Mouse (Mus musculus) hindbrain, embryonic 12.5 days (tissue): ENCODE measurements around the gene Gm13288. TPM values are rescaled to one million over a fixed set of nuclear protein-coding genes. Genes with fewer than 3 reads are reported as not detected.
A peak's percentile ranks its signal among the peaks of the same experiment; 100 is the strongest.
"Not testable (repeated sequence)": the region's sequence is repeated elsewhere in the genome, so short reads cannot be mapped to it uniquely, and the experiment has no call there.

Experiments used
- ATAC-seq: fragments of 200-750 bp; cut with Nextera tagmentation; 2 replicates; pipeline ENCODE4 v1.8.0; 2017; ENCODE audit warnings: moderate TSS enrichment; ENCODE audit not compliant: low FRiP score
- H3K27ac ChIP-seq: fragments of 300-500 bp; sonication (generic); 2 replicates; pipeline ENCODE4 v1.5.1; 2016; ENCODE audit warnings: mild to moderate bottlenecking
- H3K27me3 ChIP-seq: fragments of 300-500 bp; sonication (generic); 2 replicates; pipeline ENCODE4 v1.6.1; 2016; ENCODE audit warnings: mild to moderate bottlenecking
- H3K36me3 ChIP-seq: fragments of 300-500 bp; sonication (generic); 2 replicates; pipeline ENCODE4 v1.6.1; 2016; ENCODE audit warnings: mild to moderate bottlenecking
- H3K4me1 ChIP-seq: fragments of 300-500 bp; sonication (generic); 2 replicates; pipeline ENCODE4 v1.6.1; 2016
- H3K4me2 ChIP-seq: fragments of 300-500 bp; sonication (generic); replicated peaks from 2 replicates; pipeline ENCODE4 v1.6.1; 2016; ENCODE audit warnings: mild to moderate bottlenecking
- H3K4me3 ChIP-seq: fragments of 300-500 bp; sonication (generic); 2 replicates; pipeline ENCODE4 v1.5.1; 2016; ENCODE audit warnings: mild to moderate bottlenecking
- H3K9ac ChIP-seq: fragments of 300-500 bp; sonication (generic); 2 replicates; pipeline ENCODE4 v1.6.1; 2016; ENCODE audit warnings: mild to moderate bottlenecking, moderate library complexity
- H3K9me3 ChIP-seq: fragments of 300-500 bp; sonication (generic); replicated peaks from 2 replicates; pipeline ENCODE4 v1.6.1; 2016; ENCODE audit warnings: mild to moderate bottlenecking
- WGBS: fragments of 180-500 bp; shearing (Covaris S2); methylation state at CpG from one replicate; pipeline ENCODE4 v1.1.7; 2016; 5-methylcytosine and 5-hydroxymethylcytosine counted together
- polyA plus RNA-seq: library from polyadenylated mRNA; unstranded; fragments of >200 nt; fragmentation: Nextera tagmentation; extraction: Ambion mirVana; gene quantifications from 2 replicates; pipeline ENCODE4 v1.2.1, GENCODE M21; 2016

Gene Gm13288
- polyA plus RNA-seq, 1 experiment from 2014 or later = not detected

DNA sequence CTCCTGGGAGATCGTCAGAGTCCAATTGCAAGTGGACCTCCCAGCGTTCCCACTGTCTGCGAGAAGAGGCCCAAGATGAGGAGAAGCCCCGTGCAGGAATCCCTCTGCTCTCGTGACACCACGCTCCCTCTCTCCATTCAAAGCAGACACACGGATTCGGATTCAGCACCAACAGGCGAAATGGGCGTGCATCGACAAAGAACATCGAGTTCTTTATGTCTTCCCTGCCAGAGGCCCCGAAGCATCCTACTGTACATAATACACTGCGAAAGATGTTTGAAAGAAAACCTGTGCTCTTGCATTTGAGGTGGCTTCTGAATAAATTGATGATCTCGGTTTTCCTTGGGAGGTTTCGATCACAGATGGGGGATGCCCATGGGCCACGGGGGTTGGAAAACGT, 25.0 kb upstream of the Gm13288 start:
- H3K4me1 ChIP-seq, H3K9me3 ChIP-seq, H3K27me3 ChIP-seq, H3K27ac ChIP-seq, ATAC-seq, H3K9ac ChIP-seq, H3K36me3 ChIP-seq, H3K4me2 ChIP-seq, H3K4me3 ChIP-seq: not testable (repeated sequence)
- 57% methylated on average over 14 of the region's 18 CpGs for WGBS

DNA sequence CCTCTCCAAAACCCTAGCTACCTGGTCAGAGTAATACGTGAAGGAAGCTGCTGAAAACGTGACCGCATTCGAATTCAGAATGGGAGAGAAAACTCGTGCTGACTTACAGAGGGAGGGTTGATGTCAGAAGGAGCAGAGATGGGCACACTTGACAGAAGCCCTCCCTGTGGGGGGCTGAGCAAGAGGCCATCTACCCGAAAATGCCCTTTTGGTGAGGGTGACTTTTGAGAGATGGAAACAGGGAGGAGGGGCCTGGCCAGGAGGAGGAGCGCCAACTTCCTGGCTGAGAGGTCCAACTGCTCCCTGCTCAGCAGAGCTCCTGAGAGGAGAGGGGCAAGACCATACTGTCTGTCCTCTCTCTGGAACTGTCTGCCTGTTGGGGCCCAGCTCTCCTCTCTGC, 23.5 kb upstream of the Gm13288 start, which contains the start of gene Ifnz:
Gene Ifnz, plus strand, starts transcription at position 301 of the 400 bp plus-strand sequence.
- not testable (repeated sequence) for H3K9ac ChIP-seq, H3K27me3 ChIP-seq, H3K4me3 ChIP-seq, H3K9me3 ChIP-seq, H3K4me1 ChIP-seq, H3K36me3 ChIP-seq, ATAC-seq, H3K27ac ChIP-seq
- 12% methylated on average over 5 of the region's 7 CpGs for WGBS
- peak within 1 kb of the TSS; percentile 41 for H3K4me2 ChIP-seq

DNA sequence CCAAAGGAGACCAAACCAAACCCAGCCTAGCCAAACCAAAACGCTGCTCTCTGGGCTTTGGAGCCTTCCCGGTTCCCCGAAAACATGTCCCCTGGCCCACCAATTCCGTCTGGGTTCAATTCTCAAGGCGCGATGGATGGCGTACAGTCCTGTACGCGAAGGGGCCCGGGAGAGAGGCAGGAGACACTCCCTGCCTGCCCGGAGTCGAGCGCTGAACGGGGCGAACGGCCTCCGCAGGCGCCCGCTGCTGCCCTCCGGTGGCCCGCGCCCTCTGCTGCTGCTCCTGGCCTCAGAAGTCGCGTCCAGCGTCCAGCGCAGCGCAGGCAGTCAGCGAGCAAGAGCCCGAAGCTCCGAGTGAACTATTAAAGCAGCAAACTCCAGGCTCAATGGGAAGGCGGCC, 23.0 kb upstream of the Gm13288 start:
- not testable (repeated sequence) for H3K9ac ChIP-seq, H3K27ac ChIP-seq, H3K4me3 ChIP-seq, H3K9me3 ChIP-seq, ATAC-seq, H3K36me3 ChIP-seq, H3K4me1 ChIP-seq, H3K27me3 ChIP-seq
- 0% methylated on average over 1 of the region's 31 CpGs for WGBS
- H3K4me2 ChIP-seq = peak overlapping the region; percentile 41

DNA sequence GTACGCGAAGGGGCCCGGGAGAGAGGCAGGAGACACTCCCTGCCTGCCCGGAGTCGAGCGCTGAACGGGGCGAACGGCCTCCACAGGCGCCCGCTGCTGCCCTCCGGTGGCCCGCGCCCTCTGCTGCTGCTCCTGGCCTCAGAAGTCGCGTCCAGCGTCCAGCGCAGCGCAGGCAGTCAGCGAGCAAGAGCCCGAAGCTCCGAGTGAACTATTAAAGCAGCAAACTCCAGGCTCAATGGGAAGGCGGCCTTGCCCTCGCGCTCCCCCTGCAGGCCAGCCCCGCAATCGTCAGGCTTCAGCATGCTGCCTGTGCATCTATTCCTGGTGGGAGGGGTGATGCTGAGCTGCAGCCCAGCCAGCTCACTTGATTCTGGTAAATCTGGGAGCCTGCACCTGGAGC, 19.9 kb upstream of the Gm13288 start, which contains the start of gene Gm13276:
Gene Gm13276, plus strand, starts transcription at position 301 of the 400 bp plus-strand sequence.
- H3K4me3 ChIP-seq, H3K4me1 ChIP-seq, H3K9me3 ChIP-seq, H3K4me2 ChIP-seq, H3K27ac ChIP-seq, H3K9ac ChIP-seq, ATAC-seq, H3K36me3 ChIP-seq, H3K27me3 ChIP-seq: not testable (repeated sequence)
- WGBS = no CpG with 5 or more reads among the region's 27 CpGs

DNA sequence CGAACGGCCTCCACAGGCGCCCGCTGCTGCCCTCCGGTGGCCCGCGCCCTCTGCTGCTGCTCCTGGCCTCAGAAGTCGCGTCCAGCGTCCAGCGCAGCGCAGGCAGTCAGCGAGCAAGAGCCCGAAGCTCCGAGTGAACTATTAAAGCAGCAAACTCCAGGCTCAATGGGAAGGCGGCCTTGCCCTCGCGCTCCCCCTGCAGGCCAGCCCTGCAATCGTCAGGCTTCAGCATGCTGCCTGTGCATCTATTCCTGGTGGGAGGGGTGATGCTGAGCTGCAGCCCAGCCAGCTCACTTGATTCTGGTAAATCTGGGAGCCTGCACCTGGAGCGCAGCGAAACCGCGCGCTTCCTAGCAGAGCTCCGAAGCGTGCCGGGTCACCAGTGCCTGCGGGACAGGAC, 16.9 kb upstream of the Gm13288 start, which contains the start of gene Gm13277:
Gene Gm13277, plus strand, starts transcription at position 231 of the 400 bp plus-strand sequence.
- H3K4me2 ChIP-seq, H3K36me3 ChIP-seq, ATAC-seq, H3K4me3 ChIP-seq, H3K9me3 ChIP-seq, H3K4me1 ChIP-seq, H3K9ac ChIP-seq, H3K27ac ChIP-seq, H3K27me3 ChIP-seq: not testable (repeated sequence)
- WGBS = 0% methylated on average over 4 of the region's 28 CpGs

DNA sequence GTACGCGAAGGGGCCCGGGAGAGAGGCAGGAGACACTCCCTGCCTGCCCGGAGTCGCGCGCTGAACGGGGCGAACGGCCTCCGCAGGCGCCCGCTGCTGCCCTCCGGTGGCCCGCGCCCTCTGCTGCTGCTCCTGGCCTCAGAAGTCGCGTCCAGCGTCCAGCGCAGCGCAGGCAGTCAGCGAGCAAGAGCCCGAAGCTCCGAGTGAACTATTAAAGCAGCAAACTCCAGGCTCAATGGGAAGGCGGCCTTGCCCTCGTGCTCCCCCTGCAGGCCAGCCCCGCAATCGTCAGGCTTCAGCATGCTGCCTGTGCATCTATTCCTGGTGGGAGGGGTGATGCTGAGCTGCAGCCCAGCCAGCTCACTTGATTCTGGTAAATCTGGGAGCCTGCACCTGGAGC, 14.1 kb upstream of the Gm13288 start, which contains the start of gene Gm13278:
Gene Gm13278, plus strand, starts transcription at position 301 of the 400 bp plus-strand sequence.
- not testable (repeated sequence) for H3K27me3 ChIP-seq, H3K4me1 ChIP-seq, H3K4me3 ChIP-seq, H3K4me2 ChIP-seq, H3K9ac ChIP-seq, H3K27ac ChIP-seq, H3K36me3 ChIP-seq, H3K9me3 ChIP-seq, ATAC-seq
- no CpG with 5 or more reads among the region's 28 CpGs for WGBS

DNA sequence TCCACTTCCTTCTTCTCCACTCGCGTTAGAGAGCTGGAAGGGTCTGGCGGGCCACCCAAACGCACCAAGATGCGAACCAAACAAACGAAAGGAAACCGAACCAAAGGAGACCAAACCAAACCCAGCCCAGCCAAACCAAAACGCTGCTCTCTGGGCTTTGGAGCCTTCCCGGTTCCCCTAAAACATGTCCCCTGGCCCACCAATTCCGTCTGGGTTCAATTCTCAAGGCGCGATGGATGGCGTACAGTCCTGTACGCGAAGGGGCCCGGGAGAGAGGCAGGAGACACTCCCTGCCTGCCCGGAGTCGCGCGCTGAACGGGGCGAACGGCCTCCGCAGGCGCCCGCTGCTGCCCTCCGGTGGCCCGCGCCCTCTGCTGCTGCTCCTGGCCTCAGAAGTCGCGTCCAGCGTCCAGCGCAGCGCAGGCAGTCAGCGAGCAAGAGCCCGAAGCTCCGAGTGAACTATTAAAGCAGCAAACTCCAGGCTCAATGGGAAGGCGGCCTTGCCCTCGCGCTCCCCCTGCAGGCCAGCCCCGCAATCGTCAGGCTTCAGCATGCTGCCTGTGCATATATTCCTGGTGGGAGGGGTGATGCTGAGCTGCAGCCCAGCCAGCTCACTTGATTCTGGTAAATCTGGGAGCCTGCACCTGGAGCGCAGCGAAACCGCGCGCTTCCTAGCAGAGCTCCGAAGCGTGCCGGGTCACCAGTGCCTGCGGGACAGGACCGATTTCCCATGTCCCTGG, 11.2 kb upstream of the Gm13288 start, which contains the start of gene Gm13275:
Gene Gm13275, plus strand, starts transcription at position 552 of the 740 bp plus-strand sequence.
- H3K4me2 ChIP-seq, H3K4me3 ChIP-seq, H3K27me3 ChIP-seq, H3K36me3 ChIP-seq, H3K27ac ChIP-seq, H3K9me3 ChIP-seq, ATAC-seq, H3K9ac ChIP-seq, H3K4me1 ChIP-seq: not testable (repeated sequence)
- 0% methylated on average over 8 of the region's 52 CpGs for WGBS

DNA sequence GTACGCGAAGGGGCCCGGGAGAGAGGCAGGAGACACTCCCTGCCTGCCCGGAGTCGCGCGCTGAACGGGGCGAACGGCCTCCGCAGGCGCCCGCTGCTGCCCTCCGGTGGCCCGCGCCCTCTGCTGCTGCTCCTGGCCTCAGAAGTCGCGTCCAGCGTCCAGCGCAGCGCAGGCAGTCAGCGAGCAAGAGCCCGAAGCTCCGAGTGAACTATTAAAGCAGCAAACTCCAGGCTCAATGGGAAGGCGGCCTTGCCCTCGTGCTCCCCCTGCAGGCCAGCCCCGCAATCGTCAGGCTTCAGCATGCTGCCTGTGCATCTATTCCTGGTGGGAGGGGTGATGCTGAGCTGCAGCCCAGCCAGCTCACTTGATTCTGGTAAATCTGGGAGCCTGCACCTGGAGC, 8.2 kb upstream of the Gm13288 start, which contains the start of gene Gm13279:
Gene Gm13279, plus strand, starts transcription at position 301 of the 400 bp plus-strand sequence.
- H3K9ac ChIP-seq, H3K27me3 ChIP-seq, H3K36me3 ChIP-seq, H3K27ac ChIP-seq, H3K4me1 ChIP-seq, ATAC-seq, H3K4me2 ChIP-seq, H3K4me3 ChIP-seq, H3K9me3 ChIP-seq: not testable (repeated sequence)
- no CpG with 5 or more reads among the region's 28 CpGs for WGBS

DNA sequence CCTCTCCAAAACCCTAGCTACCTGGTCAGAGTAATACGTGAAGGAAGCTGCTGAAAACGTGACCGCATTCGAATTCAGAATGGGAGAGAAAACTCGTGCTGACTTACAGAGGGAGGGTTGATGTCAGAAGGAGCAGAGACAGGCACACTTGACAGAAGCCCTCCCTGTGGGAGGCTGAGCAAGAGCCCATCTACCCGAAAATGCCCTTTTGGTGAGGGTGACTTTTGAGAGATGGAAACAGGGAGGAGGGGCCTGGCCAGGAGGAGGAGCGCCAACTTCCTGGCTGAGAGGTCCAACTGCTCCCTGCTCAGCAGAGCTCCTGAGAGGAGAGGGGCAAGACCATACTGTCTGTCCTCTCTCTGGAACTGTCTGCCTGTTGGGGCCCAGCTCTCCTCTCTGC, 6.0 kb upstream of the Gm13288 start, which contains the start of gene Gm13285:
Gene Gm13285, plus strand, starts transcription at position 301 of the 400 bp plus-strand sequence.
- 13% methylated on average over 5 of the region's 7 CpGs for WGBS
- ATAC-seq, H3K9me3 ChIP-seq: not testable (repeated sequence)

DNA sequence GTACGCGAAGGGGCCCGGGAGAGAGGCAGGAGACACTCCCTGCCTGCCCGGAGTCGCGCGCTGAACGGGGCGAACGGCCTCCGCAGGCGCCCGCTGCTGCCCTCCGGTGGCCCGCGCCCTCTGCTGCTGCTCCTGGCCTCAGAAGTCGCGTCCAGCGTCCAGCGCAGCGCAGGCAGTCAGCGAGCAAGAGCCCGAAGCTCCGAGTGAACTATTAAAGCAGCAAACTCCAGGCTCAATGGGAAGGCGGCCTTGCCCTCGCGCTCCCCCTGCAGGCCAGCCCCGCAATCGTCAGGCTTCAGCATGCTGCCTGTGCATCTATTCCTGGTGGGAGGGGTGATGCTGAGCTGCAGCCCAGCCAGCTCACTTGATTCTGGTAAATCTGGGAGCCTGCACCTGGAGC, 2.4 kb upstream of the Gm13288 start, which contains the start of gene Gm13287:
Gene Gm13287, plus strand, starts transcription at position 301 of the 400 bp plus-strand sequence.
- not testable (repeated sequence) for H3K27ac ChIP-seq, H3K36me3 ChIP-seq, H3K4me3 ChIP-seq, H3K9ac ChIP-seq, H3K9me3 ChIP-seq, H3K4me2 ChIP-seq, ATAC-seq, H3K4me1 ChIP-seq, H3K27me3 ChIP-seq
- WGBS = no CpG with 5 or more reads among the region's 29 CpGs

More for the DNA sequence above, 6.0 kb upstream of the Gm13288 start, which contains the start of gene Gm13285:
- not testable (repeated sequence) for H3K9ac ChIP-seq, H3K27ac ChIP-seq, H3K4me1 ChIP-seq, H3K36me3 ChIP-seq, H3K4me2 ChIP-seq, H3K27me3 ChIP-seq, H3K4me3 ChIP-seq

DNA sequence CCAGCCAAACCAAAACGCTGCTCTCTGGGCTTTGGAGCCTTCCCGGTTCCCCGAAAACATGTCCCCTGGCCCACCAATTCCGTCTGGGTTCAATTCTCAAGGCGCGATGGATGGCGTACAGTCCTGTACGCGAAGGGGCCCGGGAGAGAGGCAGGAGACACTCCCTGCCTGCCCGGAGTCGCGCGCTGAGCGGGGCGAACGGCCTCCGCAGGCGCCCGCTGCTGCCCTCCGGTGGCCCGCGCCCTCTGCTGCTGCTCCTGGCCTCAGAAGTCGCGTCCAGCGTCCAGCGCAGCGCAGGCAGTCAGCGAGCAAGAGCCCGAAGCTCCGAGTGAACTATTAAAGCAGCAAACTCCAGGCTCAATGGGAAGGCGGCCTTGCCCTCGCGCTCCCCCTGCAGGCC, 430 bp downstream of the Gm13288 start:
- peak overlapping the region; percentile 43 for H3K4me2 ChIP-seq

DNA sequence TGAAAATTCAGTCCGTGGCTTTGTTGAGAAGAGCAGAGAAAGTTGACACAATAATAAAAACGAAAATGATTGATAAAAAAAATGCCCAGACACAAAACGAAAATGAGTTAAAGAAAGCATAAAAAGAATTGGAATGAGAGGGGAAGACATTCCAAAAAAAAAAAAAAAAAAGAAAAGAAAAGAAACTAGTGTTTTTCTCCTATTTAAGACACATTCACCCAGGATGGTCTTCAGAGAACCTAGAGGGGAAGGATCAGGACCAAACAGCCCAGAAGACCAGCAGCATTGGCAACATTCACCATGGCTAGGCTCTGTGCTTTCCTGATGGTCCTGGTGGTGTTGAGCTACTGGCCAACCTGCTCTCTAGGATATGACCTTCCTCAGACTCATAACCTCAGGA, 10.6 kb downstream of the Gm13288 start, which contains the start of gene Ifna7:
Gene Ifna7, plus strand, starts transcription at position 301 of the 400 bp plus-strand sequence.
- ATAC-seq = no peak
- H3K4me1 ChIP-seq = no peaks in the 10 kb centered on the region
- no peaks in the 10 kb centered on the region; the same call in 1 of the 2 replicates for H3K27me3 ChIP-seq
- no peak within 1 kb of the TSS for H3K9ac ChIP-seq
- WGBS = 69% methylated on average over 3 of the region's 3 CpGs
- no peak within 1 kb of the TSS for H3K27ac ChIP-seq
- H3K9me3 ChIP-seq = no peaks in the 10 kb centered on the region
- H3K36me3 ChIP-seq = no peaks in the 10 kb centered on the region
- no peak within 1 kb of the TSS for H3K4me2 ChIP-seq
- H3K4me3 ChIP-seq = no peak within 1 kb of the TSS

More for the DNA sequence above, 430 bp downstream of the Gm13288 start:
- not testable (repeated sequence) for H3K27ac ChIP-seq, H3K4me1 ChIP-seq, H3K9ac ChIP-seq, H3K36me3 ChIP-seq, H3K4me3 ChIP-seq, ATAC-seq, H3K9me3 ChIP-seq, H3K27me3 ChIP-seq
- WGBS = 0% methylated on average over 7 of the region's 34 CpGs
